Mouse (Mus musculus): Measurements from ENCODE around the gene Spp1.

- TF ChIP-seq CTCF (IDR thresholded peaks at IDR 0.05; ENCODE audit: borderline replicate concordance, control insufficient read depth, extremely low read depth, insufficient read depth, low read length, poor library complexity) (no peak), POLR2A (IDR thresholded peaks at IDR 0.05; ENCODE audit: control insufficient read depth, extremely low read depth, insufficient read depth, low read length, poor library complexity) (no peak)
These were observed 851 bp upstream of the Spp1 start for GRCm38 (mm10) chr5:104433968-104434565.

All from thymus, adult 2 months (tissue).